Mouse (Mus musculus) small intestine, adult 2 months (tissue): ENCODE measurements at regions not wholly inside any gene's neighbourhood (a gene's known extent, or its start where the extent isn't known, plus 50 kb on each side); places are given as distances from the start of the nearest gene placed in this dataset.

Experiments
- H3K27ac ChIP-seq: fragments of 200-500 bp; 2 replicates; pipeline ENCODE4 v1.5.1; 2012; ENCODE audit warnings: low read depth, low read length, control low read depth, inconsistent platforms; ENCODE audit not compliant: insufficient read depth
- H3K27me3 ChIP-seq: fragments of 200-500 bp; 2 replicates; pipeline ENCODE4 v1.6.1; 2012; ENCODE audit warnings: mild to moderate bottlenecking, moderate library complexity, low read length, inconsistent platforms; ENCODE audit not compliant: control insufficient read depth, insufficient read depth
- H3K36me3 ChIP-seq: fragments of 200-500 bp; 2 replicates; pipeline ENCODE4 v1.6.1; 2012; ENCODE audit warnings: mild to moderate bottlenecking, low read length, control low read depth, inconsistent platforms; ENCODE audit not compliant: control insufficient read depth, insufficient read depth
- H3K4me1 ChIP-seq: fragments of 200-500 bp; 2 replicates; pipeline ENCODE4 v1.6.1; 2012; ENCODE audit warnings: low read length, inconsistent platforms, mixed read lengths; ENCODE audit not compliant: control insufficient read depth, insufficient read depth, insufficient read length
- H3K4me3 ChIP-seq: fragments of 200-500 bp; 2 replicates; pipeline ENCODE4 v1.5.1; 2012; ENCODE audit warnings: low read depth, mild to moderate bottlenecking, control low read depth, inconsistent platforms, low read length, moderate library complexity
- CTCF ChIP-seq: fragments of 200-500 bp; IDR thresholded peaks from 2 replicates; pipeline ENCODE4 v1.5.1; 2012; ENCODE audit warnings: low read depth, mild to moderate bottlenecking, control low read depth, inconsistent platforms, low read length, moderate library complexity, mixed read lengths; ENCODE audit not compliant: insufficient replicate concordance, insufficient read length; ENCODE audit errors: extremely low read depth
- POLR2A ChIP-seq: fragments of 200-500 bp; IDR thresholded peaks from 2 replicates; pipeline ENCODE4 v1.6.1; 2012; ENCODE audit warnings: low read depth, mild to moderate bottlenecking, control low read depth, inconsistent platforms, low read length, moderate library complexity
- WGBS: fragments of 180-500 bp; shearing (Covaris S2); methylation state at CpG from one replicate; pipeline ENCODE4 v1.1.7; 2018; 5-methylcytosine and 5-hydroxymethylcytosine counted together

- no peaks in the 10 kb centered on the region for H3K4me1 ChIP-seq
- WGBS, result 77% methylated on average over 5 of the region's 5 CpGs
- no peaks in the 10 kb centered on the region for H3K36me3 ChIP-seq
- TF ChIP-seq CTCF, result no peak
- no peak for TF ChIP-seq POLR2A
- no peak overlapping the region for H3K4me3 ChIP-seq
- H3K27ac ChIP-seq, result no peak overlapping the region
- no peaks in the 10 kb centered on the region for H3K27me3 ChIP-seq
These were observed 261.2 kb upstream of the Castor2 start for GRCm38 (mm10) chr5:133838286-133838685.

- WGBS, result 90% methylated on average over 7 of the region's 7 CpGs
- no peak overlapping the region for H3K27ac ChIP-seq
- no peaks in the 10 kb centered on the region for H3K27me3 ChIP-seq
- H3K4me1 ChIP-seq, result no peaks in the 10 kb centered on the region
- no peaks in the 10 kb centered on the region for H3K36me3 ChIP-seq
- TF ChIP-seq CTCF (no peak), POLR2A (no peak)
- no peak overlapping the region for H3K4me3 ChIP-seq
These were observed 266.3 kb upstream of the Castor2 start for GRCm38 (mm10) chr5:133833217-133833616.

GRCm38 (mm10) chr5:133828226-133828625 is 271.3 kb upstream of the Castor2 start:
- 91% methylated on average over 13 of the region's 13 CpGs for WGBS
- TF ChIP-seq POLR2A (no peak), CTCF (no peak)
- no peak overlapping the region for H3K4me3 ChIP-seq

DNA sequence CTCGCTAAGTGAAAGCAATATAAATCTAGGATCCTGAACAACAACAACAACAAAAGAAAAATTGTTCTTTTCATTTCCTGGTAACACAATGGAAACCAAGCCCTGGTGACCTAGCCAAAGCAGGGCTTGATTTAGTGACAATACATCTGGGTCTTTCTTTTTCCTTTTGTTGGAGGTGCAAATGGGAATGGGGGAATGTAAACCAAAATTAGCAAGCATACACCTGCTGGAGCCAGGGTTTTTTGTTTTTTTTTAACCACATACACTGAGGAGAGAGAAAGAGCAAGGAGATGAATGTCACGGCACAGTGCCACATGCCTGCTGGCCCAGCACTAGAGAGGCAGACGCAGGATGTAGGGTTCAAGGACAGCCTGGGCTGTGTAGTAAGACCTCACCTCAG is 275.6 kb upstream of the Castor2 start:
- Histone ChIP-seq H3K27ac (no peak overlapping the region), H3K27me3 (no peaks in the 10 kb centered on the region), H3K36me3 (no peaks in the 10 kb centered on the region), H3K4me1 (no peaks in the 10 kb centered on the region), H3K4me3 (no peak overlapping the region)
- no peak for TF ChIP-seq CTCF
- TF ChIP-seq POLR2A, result no peak
- 41% methylated on average over 3 of the region's 3 CpGs for WGBS

More at GRCm38 (mm10) chr5:133828226-133828625, 271.3 kb upstream of the Castor2 start:
- H3K36me3 ChIP-seq, result no peaks in the 10 kb centered on the region
- H3K27ac ChIP-seq, result no peak overlapping the region
- H3K27me3 ChIP-seq, result no peaks in the 10 kb centered on the region
- no peaks in the 10 kb centered on the region for H3K4me1 ChIP-seq

DNA sequence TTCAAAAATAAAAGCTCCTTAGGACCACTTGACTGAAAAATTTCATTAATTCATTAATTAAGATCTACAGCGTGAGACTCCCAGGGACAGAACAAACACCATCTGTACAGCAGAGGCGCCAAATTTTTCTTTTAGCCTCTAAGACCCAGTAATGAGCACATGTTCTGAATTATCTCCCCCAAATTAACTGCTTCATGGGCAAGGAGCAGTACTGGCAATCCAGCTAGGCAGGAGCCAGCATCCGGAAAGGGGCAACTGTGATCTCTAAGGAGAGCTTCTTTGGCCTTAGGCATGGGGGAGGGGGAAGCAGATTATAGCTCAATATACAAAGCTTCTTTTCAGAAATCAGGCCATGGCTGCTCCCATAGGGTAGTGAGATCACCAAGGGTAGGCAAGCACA is 278.2 kb upstream of the Castor2 start:
- Histone ChIP-seq H3K36me3 (no peaks in the 10 kb centered on the region), H3K27me3 (no peaks in the 10 kb centered on the region), H3K4me1 (no peaks in the 10 kb centered on the region), H3K4me3 (no peak overlapping the region), H3K27ac (no peak overlapping the region)
- TF ChIP-seq CTCF (no peak), POLR2A (no peak)
- WGBS, result 85% methylated on average over 3 of the region's 3 CpGs

DNA sequence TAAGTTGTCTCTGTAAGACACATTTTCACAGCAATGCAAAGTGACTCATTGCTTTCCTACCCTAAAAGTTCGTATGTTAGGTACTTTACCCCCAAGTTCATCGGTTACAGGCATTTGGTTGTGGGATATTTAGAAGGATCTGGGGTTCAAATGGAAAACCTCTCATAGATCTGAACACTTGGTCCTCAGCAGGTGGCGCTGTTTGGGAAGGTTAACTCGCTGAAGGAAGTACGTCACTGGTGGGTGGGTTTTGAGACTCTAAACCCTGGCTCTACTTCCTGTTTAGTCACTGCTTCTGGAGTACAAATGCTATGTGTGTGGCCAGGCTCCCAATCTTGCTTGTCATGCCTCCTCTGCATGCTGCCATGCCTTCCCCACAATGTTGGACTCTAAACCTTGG is 284.0 kb upstream of the Castor2 start:
- no peaks in the 10 kb centered on the region for H3K27me3 ChIP-seq
- H3K27ac ChIP-seq, result no peak overlapping the region
- no peak for TF ChIP-seq CTCF
- no peak for TF ChIP-seq POLR2A
- H3K36me3 ChIP-seq, result no peaks in the 10 kb centered on the region
- H3K4me1 ChIP-seq, result no peaks in the 10 kb centered on the region
- no peak overlapping the region for H3K4me3 ChIP-seq
- WGBS, result 87% methylated on average over 5 of the region's 5 CpGs

DNA sequence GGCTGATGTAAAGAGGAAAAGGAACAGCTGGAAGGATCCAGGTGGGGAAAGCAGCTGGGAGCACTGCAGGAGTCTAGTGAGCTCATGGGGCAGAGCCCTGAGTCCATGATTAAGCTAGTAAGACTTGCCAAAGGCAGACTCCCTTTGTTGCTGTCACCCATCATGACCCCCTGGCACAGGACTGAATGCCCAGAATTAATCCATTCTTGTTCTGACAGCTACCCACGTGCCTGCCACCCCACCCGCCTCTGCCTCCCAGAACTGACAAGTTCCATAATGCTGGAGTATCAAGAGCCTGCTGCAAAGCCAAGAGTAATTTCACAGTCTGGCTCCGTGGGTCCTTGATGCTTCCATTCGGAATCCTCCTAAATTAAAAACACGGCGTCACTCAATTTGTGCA is 285.1 kb upstream of the Castor2 start:
- 80% methylated on average over 6 of the region's 6 CpGs for WGBS
- Histone ChIP-seq H3K4me1 (no peaks in the 10 kb centered on the region), H3K27ac (no peak overlapping the region), H3K36me3 (no peaks in the 10 kb centered on the region), H3K27me3 (no peaks in the 10 kb centered on the region), H3K4me3 (no peak overlapping the region)
- TF ChIP-seq CTCF (no peak), POLR2A (no peak)

DNA sequence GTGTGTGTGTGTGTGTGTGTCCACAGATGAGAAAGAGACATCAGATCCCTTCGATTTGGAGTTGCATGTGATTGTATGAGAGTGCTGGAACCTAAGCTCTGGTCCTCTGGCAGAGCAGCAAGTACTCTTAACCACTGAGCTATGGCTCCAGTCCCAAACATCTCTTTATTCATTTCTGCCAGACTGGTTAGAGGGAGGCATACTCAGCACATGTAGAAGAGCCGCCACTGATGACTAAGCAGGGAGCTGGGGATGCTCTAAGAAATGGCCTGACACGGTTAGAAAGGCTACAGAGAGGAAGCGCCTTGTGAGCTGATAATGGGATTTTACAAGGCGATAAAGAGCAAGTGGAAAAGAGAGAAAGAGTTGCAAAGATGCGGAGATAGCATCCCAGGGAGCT is 287.3 kb upstream of the Castor2 start:
- Histone ChIP-seq H3K27ac (no peak overlapping the region), H3K4me3 (no peak overlapping the region), H3K4me1 (no peaks in the 10 kb centered on the region), H3K27me3 (no peaks in the 10 kb centered on the region), H3K36me3 (no peaks in the 10 kb centered on the region)
- 43% methylated on average over 6 of the region's 6 CpGs for WGBS
- TF ChIP-seq CTCF (no peak), POLR2A (no peak)
